Mouse (Mus musculus) forelimb bud, embryonic 11.5 days (tissue): ENCODE results near the gene Bdnf.

ENCODE experiments used
- DNase-seq: peaks from one replicate; pipeline ENCODE4 v3.0.0-alpha.2; 2012; ENCODE audit warnings: low read depth, low spot score

Gene Bdnf

GRCm38 (mm10) chr2:109674532-109674931, at the start of gene Bdnf:
TSS of gene Bdnf (plus strand) at chr2:109674700.
- no peak for DNase-seq

GRCm38 (mm10) chr2:109626864-109627263, 47.6 kb upstream of the Bdnf start:
- DNase-seq: no peak

- DNase-seq: no peak
Measured at GRCm38 (mm10) chr2:109673509-109674455, 718 bp upstream of the Bdnf start.

GRCm38 (mm10) chr2:109675051-109675450, 551 bp downstream of the Bdnf start:
- no peak for DNase-seq

GRCm38 (mm10) chr2:109675973-109676617, 1.6 kb downstream of the Bdnf start:
- peak; percentile 82 for DNase-seq

GRCm38 (mm10) chr2:109676618-109676974, 2.1 kb downstream of the Bdnf start:
- DNase-seq: no peak

- DNase-seq: no peak
Measured at GRCm38 (mm10) chr2:109677221-109678089, 3.0 kb downstream of the Bdnf start.

- DNase-seq: peak; percentile 76
Measured at GRCm38 (mm10) chr2:109678090-109678409, 3.5 kb downstream of the Bdnf start.

- DNase-seq: no peak
Measured at GRCm38 (mm10) chr2:109678454-109678853, 4.0 kb downstream of the Bdnf start.

- DNase-seq: no peak
Measured at GRCm38 (mm10) chr2:109679446-109679845, 4.9 kb downstream of the Bdnf start.

GRCm38 (mm10) chr2:109681071-109681470, 6.6 kb downstream of the Bdnf start:
- no peak for DNase-seq

- DNase-seq: no peak
Measured at GRCm38 (mm10) chr2:109688661-109689060, 14.2 kb downstream of the Bdnf start.

- DNase-seq: no peak
Measured at GRCm38 (mm10) chr2:109692266-109693177, 18.0 kb downstream of the Bdnf start.

GRCm38 (mm10) chr2:109693178-109694115, 18.9 kb downstream of the Bdnf start:
- DNase-seq: no peak

- DNase-seq: no peak
Measured at GRCm38 (mm10) chr2:109694116-109694837, 19.8 kb downstream of the Bdnf start.

GRCm38 (mm10) chr2:109694838-109695225, 20.3 kb downstream of the Bdnf start:
- peak; percentile 90 for DNase-seq

- DNase-seq: no peak
Measured at GRCm38 (mm10) chr2:109697151-109697550, 22.7 kb downstream of the Bdnf start.

GRCm38 (mm10) chr2:109700291-109700690, 25.8 kb downstream of the Bdnf start:
- DNase-seq: no peak

GRCm38 (mm10) chr2:109703588-109703987, 29.1 kb downstream of the Bdnf start:
- no peak for DNase-seq
